Mouse (Mus musculus): Measurements from ENCODE around the gene Slc5a1.
A peak's percentile ranks its signal among the peaks of the same experiment; 100 is the strongest.

Gene Slc5a1

GRCm38 (mm10) chr5:33104025-33104481 lies at the start of gene Slc5a1:
TSS of gene Slc5a1 (plus strand) at chr5:33104219.
- DNase-seq (ENCODE audit: low spot score in 2 of 2), result no peak

- DNase-seq (ENCODE audit: low spot score in 2 of 2), result no peak
These were observed 47.8 kb upstream of the Slc5a1 start for GRCm38 (mm10) chr5:33056126-33056765.

GRCm38 (mm10) chr5:33070071-33070470 lies 33.9 kb upstream of the Slc5a1 start:
- DNase-seq (ENCODE audit: low spot score in 2 of 2), result no peak

- no peak for DNase-seq (ENCODE audit: low spot score in 2 of 2)
These were observed 27.4 kb upstream of the Slc5a1 start for GRCm38 (mm10) chr5:33076490-33077191.

GRCm38 (mm10) chr5:33082896-33083295 lies 21.1 kb upstream of the Slc5a1 start:
- DNase-seq (ENCODE audit: low spot score in 2 of 2), result no peak

- no peak for DNase-seq (ENCODE audit: low spot score in 2 of 2)
These were observed 19.4 kb upstream of the Slc5a1 start for GRCm38 (mm10) chr5:33084599-33084998.

- DNase-seq (ENCODE audit: low spot score in 2 of 2), result no peak
These were observed 12.7 kb upstream of the Slc5a1 start for GRCm38 (mm10) chr5:33091342-33091741.

- DNase-seq (ENCODE audit: low spot score in 2 of 2), result no peak
These were observed 8.7 kb upstream of the Slc5a1 start for GRCm38 (mm10) chr5:33095315-33095714.

GRCm38 (mm10) chr5:33102369-33103055 lies 1.5 kb upstream of the Slc5a1 start:
- no peak for DNase-seq (ENCODE audit: low spot score in 2 of 2)

GRCm38 (mm10) chr5:33104876-33105275 lies 857 bp downstream of the Slc5a1 start:
- no peak for DNase-seq (ENCODE audit: low spot score in 2 of 2)

GRCm38 (mm10) chr5:33105660-33106059 lies 1.6 kb downstream of the Slc5a1 start:
- no peak for DNase-seq (ENCODE audit: low spot score in 2 of 2)

GRCm38 (mm10) chr5:33107056-33107455 lies 3.0 kb downstream of the Slc5a1 start:
- DNase-seq (ENCODE audit: low spot score in 2 of 2), result no peak

- DNase-seq (ENCODE audit: low spot score in 2 of 2), result no peak
These were observed 3.9 kb downstream of the Slc5a1 start for GRCm38 (mm10) chr5:33107778-33108405.

GRCm38 (mm10) chr5:33121871-33122315 lies 17.9 kb downstream of the Slc5a1 start:
- peak in 1 of 2 experiments; percentile 30 for DNase-seq (ENCODE audit: low spot score in 2 of 2)

- DNase-seq (ENCODE audit: low spot score in 2 of 2), result no peak
These were observed 19.6 kb downstream of the Slc5a1 start for GRCm38 (mm10) chr5:33123658-33124057.

GRCm38 (mm10) chr5:33125318-33125717 lies 21.3 kb downstream of the Slc5a1 start:
- no peak for DNase-seq (ENCODE audit: low spot score in 2 of 2)

- no peak for DNase-seq (ENCODE audit: low spot score in 2 of 2)
These were observed 30.1 kb downstream of the Slc5a1 start for GRCm38 (mm10) chr5:33134132-33134531.

- DNase-seq (ENCODE audit: low spot score in 2 of 2), result no peak
These were observed 31.6 kb downstream of the Slc5a1 start for GRCm38 (mm10) chr5:33135611-33136010.

GRCm38 (mm10) chr5:33142790-33143455 lies 38.9 kb downstream of the Slc5a1 start:
- peak in 1 of 2 experiments; percentile 21 for DNase-seq (ENCODE audit: low spot score in 2 of 2)

- no peak for DNase-seq (ENCODE audit: low spot score in 2 of 2)
These were observed 40.0 kb downstream of the Slc5a1 start for GRCm38 (mm10) chr5:33144025-33144424.

- no peak for DNase-seq (ENCODE audit: low spot score in 2 of 2)
These were observed 42.8 kb downstream of the Slc5a1 start for GRCm38 (mm10) chr5:33146837-33147236.

GRCm38 (mm10) chr5:33147691-33148090 lies 43.7 kb downstream of the Slc5a1 start:
- no peak for DNase-seq (ENCODE audit: low spot score in 2 of 2)

Measured in natural killer cell, adult 2 months (primary cell).